Mouse (Mus musculus): ENCODE measurements around the gene Tmem164. TPM values are rescaled to one million over a fixed set of nuclear protein-coding genes. Genes with fewer than 3 reads are reported as not detected.

Tmem164 gene
- polyA plus RNA-seq, 1 experiment from 2014 or later: 21.4 TPM

DNA sequence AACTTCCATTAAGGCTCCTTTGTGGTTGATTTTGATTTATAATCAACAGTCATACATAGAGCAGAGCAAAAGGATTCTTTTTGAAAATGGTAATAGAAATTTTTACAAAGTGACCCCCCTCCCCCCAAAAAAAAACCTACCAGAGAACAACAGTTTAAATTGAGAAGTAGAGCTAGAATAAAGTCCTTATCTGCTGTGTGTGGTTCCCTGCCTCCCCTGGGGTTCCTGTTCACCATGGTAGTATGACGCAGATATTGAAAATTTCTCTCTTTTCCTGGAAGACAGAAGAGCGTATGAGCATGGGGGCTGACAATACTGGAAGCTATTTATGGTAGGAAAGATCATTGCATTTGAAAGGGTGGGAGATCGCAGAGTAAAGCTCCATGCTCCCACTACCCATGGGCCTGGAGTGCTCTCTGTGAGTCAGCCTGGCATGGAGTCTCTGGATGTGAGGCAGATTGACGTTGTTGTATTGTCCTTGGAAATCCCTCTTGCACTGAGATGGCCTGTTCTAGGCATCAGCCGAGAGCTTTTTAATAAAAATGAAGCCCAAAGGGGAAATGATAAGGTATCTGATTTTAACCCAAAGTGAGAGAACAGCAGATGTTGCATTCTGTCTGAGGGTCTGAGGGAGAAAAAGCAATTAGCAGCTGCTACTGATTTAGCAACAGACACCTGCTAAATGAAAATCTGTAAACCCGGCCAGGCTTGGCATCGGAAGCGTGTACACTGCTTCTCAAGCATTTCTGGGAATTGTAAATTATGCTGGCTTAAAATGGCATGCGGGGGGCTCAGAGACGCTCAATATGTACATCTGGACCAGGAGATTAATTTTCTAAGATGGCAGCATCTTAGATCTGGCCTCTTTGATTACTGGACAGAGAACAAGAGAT, 105.2 kb downstream of the Tmem164 start:
- Histone ChIP-seq H3K4me2 (ENCODE audit: low read length) (no peak overlapping the region), H3K9me3 (replicated peaks; ENCODE audit: control insufficient read depth, low read length, poor library complexity, severe bottlenecking) (no peaks in the 10 kb centered on the region), H3K4me3 (ENCODE audit: low read depth, low read length) (no peak overlapping the region), H3K27me3 (ENCODE audit: control insufficient read depth, insufficient read depth, low read depth, low read length) (no peaks in the 10 kb centered on the region), H3K27ac (ENCODE audit: low read length) (peak overlapping the region; percentile 26; the same call in 1 of the 2 replicates), H3K4me1 (ENCODE audit: control insufficient read depth, insufficient read depth, low read length) (no peaks in the 10 kb centered on the region; the same call in 1 of the 2 replicates), H3K36me3 (ENCODE audit: control insufficient read depth, insufficient read depth, low read length) (no peaks in the 10 kb centered on the region), H3K9ac (ENCODE audit: low read depth, low read length) (no peak overlapping the region)
- 61% methylated on average over 10 of the region's 10 CpGs for WGBS
- peak; percentile 45; the same call in 1 of the 2 replicates for ATAC-seq

GRCm38 (mm10) chrX:142792185-142792584, 111.0 kb downstream of the Tmem164 start:
- no peak for ATAC-seq
- Histone ChIP-seq H3K4me2 (ENCODE audit: low read length) (no peak overlapping the region), H3K4me3 (ENCODE audit: low read depth, low read length) (no peak overlapping the region), H3K4me1 (ENCODE audit: control insufficient read depth, insufficient read depth, low read length) (no peaks in the 10 kb centered on the region), H3K9ac (ENCODE audit: low read depth, low read length) (no peak overlapping the region), H3K27me3 (ENCODE audit: control insufficient read depth, insufficient read depth, low read depth, low read length) (no peaks in the 10 kb centered on the region), H3K27ac (ENCODE audit: low read length) (no peak overlapping the region), H3K36me3 (ENCODE audit: control insufficient read depth, insufficient read depth, low read length) (no peaks in the 10 kb centered on the region), H3K9me3 (replicated peaks; ENCODE audit: control insufficient read depth, low read length, poor library complexity, severe bottlenecking) (no peaks in the 10 kb centered on the region)
- WGBS: 93% methylated on average over 2 of the region's 2 CpGs

DNA sequence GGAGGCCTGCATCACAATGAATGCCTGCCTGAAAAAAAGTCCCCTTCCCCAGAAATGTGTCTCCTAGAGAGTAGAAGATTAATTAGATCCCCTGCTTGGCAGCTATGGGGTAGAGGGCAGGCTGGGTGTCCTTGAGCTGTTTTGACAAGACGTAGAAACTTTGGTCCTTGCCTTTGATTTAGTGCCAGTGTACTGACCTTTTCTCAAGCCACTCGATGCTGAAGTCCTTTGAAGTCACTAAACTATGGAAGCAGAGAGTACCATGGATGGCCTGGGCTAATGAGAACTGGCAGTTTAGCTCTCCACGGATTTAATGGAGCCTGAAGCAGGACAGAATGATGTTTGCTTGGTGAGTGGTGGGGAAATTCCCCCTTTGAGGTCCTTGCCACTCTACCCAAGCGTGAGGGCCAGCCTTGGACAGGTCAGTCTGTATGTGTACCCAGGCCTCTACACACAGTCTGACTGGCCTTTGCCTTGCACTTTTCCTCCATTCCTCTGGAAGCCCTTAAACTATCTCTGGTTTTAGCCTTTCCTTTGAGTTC, 112.9 kb downstream of the Tmem164 start:
- ATAC-seq: no peak
- no peaks in the 10 kb centered on the region for H3K4me1 ChIP-seq (ENCODE audit: control insufficient read depth, insufficient read depth, low read length)
- H3K27me3 ChIP-seq (ENCODE audit: control insufficient read depth, insufficient read depth, low read depth, low read length): no peaks in the 10 kb centered on the region
- 62% methylated on average over 4 of the region's 4 CpGs for WGBS
- H3K9me3 ChIP-seq (replicated peaks; ENCODE audit: control insufficient read depth, low read length, poor library complexity, severe bottlenecking): no peaks in the 10 kb centered on the region
- no peak overlapping the region for H3K4me3 ChIP-seq (ENCODE audit: low read depth, low read length)
- no peaks in the 10 kb centered on the region for H3K36me3 ChIP-seq (ENCODE audit: control insufficient read depth, insufficient read depth, low read length)
- no peak overlapping the region for H3K4me2 ChIP-seq (ENCODE audit: low read length)
- H3K27ac ChIP-seq (ENCODE audit: low read length): no peak overlapping the region
- no peak overlapping the region for H3K9ac ChIP-seq (ENCODE audit: low read depth, low read length)

DNA sequence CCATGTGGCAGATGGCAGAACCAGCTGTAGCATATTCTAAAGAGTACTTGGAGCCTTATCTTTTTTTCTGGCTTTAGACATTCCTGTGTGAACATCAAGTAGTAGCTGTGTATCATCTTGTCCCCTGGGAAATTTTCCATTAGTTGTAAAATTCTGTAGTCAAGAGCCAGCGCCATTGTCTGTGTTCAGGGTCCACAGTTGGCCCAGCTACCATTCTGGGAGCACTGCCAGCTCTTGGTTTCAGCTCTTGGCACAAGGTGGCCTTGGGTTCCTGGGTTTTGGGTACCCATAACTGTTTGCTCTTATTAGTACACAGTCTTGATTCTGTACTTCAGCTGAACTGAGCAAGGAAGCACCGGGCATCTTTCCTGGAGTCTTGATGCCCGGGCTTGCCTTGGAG, 123.4 kb downstream of the Tmem164 start:
- H3K27ac ChIP-seq (ENCODE audit: low read length): no peak overlapping the region
- no peaks in the 10 kb centered on the region for H3K4me1 ChIP-seq (ENCODE audit: control insufficient read depth, insufficient read depth, low read length)
- no peak overlapping the region for H3K9ac ChIP-seq (ENCODE audit: low read depth, low read length)
- peaks cover 3% of the 10 kb centered on the region for H3K27me3 ChIP-seq (ENCODE audit: control insufficient read depth, insufficient read depth, low read depth, low read length)
- no peak for ATAC-seq
- WGBS: 87% methylated on average over 3 of the region's 3 CpGs
- no peak overlapping the region for H3K4me2 ChIP-seq (ENCODE audit: low read length)
- H3K36me3 ChIP-seq (ENCODE audit: control insufficient read depth, insufficient read depth, low read length): no peaks in the 10 kb centered on the region
- no peak overlapping the region for H3K4me3 ChIP-seq (ENCODE audit: low read depth, low read length)
- no peaks in the 10 kb centered on the region for H3K9me3 ChIP-seq (replicated peaks; ENCODE audit: control insufficient read depth, low read length, poor library complexity, severe bottlenecking)

DNA sequence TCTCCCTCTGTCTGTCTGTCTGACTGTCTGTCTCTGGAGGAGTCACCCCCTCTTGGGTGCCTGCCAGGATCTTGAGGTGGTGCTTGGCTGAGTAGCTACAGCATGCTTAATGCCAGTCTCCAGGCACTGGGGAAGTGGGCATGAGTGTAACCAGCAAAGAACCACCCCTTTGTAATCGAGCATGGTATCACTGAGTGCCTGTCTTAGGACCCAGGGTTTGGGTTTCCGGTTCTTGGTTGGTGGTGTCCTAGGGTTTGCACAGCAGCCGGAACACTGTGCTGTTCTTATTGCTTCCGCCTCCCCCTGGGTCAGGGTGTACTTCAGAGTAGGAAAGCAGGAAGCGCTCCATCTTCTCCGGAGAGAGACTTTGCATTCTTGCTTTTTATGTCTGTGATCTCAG, 124.9 kb downstream of the Tmem164 start:
- H3K4me2 ChIP-seq (ENCODE audit: low read length): peak overlapping the region; percentile 21; the same call in 1 of the 2 replicates
- H3K9ac ChIP-seq (ENCODE audit: low read depth, low read length): no peak overlapping the region
- H3K4me1 ChIP-seq (ENCODE audit: control insufficient read depth, insufficient read depth, low read length): no peaks in the 10 kb centered on the region
- H3K27me3 ChIP-seq (ENCODE audit: control insufficient read depth, insufficient read depth, low read depth, low read length): peaks cover 3% of the 10 kb centered on the region
- H3K4me3 ChIP-seq (ENCODE audit: low read depth, low read length): no peak overlapping the region
- H3K9me3 ChIP-seq (replicated peaks; ENCODE audit: control insufficient read depth, low read length, poor library complexity, severe bottlenecking): no peaks in the 10 kb centered on the region
- 87% methylated on average over 6 of the region's 6 CpGs for WGBS
- H3K27ac ChIP-seq (ENCODE audit: low read length): no peak overlapping the region
- no peak; the same call in 1 of the 2 replicates for ATAC-seq
- no peaks in the 10 kb centered on the region for H3K36me3 ChIP-seq (ENCODE audit: control insufficient read depth, insufficient read depth, low read length)

GRCm38 (mm10) chrX:142806620-142807061, 125.4 kb downstream of the Tmem164 start:
- peaks cover 3% of the 10 kb centered on the region for H3K27me3 ChIP-seq (ENCODE audit: control insufficient read depth, insufficient read depth, low read depth, low read length)
- 27% methylated on average over 10 of the region's 10 CpGs for WGBS
- peak overlapping the region; percentile 21; the same call in 1 of the 2 replicates for H3K4me2 ChIP-seq (ENCODE audit: low read length)
- no peak; the same call in none of the 2 replicates for ATAC-seq
- H3K4me3 ChIP-seq (ENCODE audit: low read depth, low read length): no peak overlapping the region
- H3K36me3 ChIP-seq (ENCODE audit: control insufficient read depth, insufficient read depth, low read length): no peaks in the 10 kb centered on the region
- H3K9me3 ChIP-seq (replicated peaks; ENCODE audit: control insufficient read depth, low read length, poor library complexity, severe bottlenecking): no peaks in the 10 kb centered on the region
- H3K9ac ChIP-seq (ENCODE audit: low read depth, low read length): no peak overlapping the region
- H3K4me1 ChIP-seq (ENCODE audit: control insufficient read depth, insufficient read depth, low read length): no peaks in the 10 kb centered on the region
- H3K27ac ChIP-seq (ENCODE audit: low read length): no peak overlapping the region

DNA sequence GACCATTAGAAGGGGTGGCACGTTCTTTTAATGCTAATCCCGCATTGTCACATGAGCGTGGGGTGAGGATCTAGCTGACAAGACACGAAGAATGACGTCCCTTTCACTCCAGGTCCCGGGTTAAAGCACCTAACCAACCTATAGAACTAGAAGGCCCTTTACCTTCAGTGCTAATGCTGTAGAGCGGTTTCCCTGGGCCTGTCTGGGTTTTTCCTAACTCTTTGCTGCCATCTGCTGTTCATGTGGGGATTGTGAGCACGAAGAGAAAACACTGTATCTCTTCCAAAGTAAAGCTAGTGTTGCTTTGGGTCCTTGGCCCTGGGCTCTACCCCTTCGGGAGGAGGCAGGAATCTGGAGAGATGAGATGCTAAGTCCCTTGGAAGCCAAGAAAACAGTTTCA, 127.2 kb downstream of the Tmem164 start:
- Histone ChIP-seq H3K9me3 (replicated peaks; ENCODE audit: control insufficient read depth, low read length, poor library complexity, severe bottlenecking) (no peaks in the 10 kb centered on the region), H3K27ac (ENCODE audit: low read length) (no peak overlapping the region), H3K4me2 (ENCODE audit: low read length) (no peak overlapping the region), H3K36me3 (ENCODE audit: control insufficient read depth, insufficient read depth, low read length) (no peaks in the 10 kb centered on the region), H3K9ac (ENCODE audit: low read depth, low read length) (no peak overlapping the region), H3K4me1 (ENCODE audit: control insufficient read depth, insufficient read depth, low read length) (no peaks in the 10 kb centered on the region), H3K4me3 (ENCODE audit: low read depth, low read length) (no peak overlapping the region), H3K27me3 (ENCODE audit: control insufficient read depth, insufficient read depth, low read depth, low read length) (peaks cover 3% of the 10 kb centered on the region)
- ATAC-seq: 0 out of 2 replicates have a peak, but pooled peaks have one; percentile 61
- 38% methylated on average over 9 of the region's 9 CpGs for WGBS

DNA sequence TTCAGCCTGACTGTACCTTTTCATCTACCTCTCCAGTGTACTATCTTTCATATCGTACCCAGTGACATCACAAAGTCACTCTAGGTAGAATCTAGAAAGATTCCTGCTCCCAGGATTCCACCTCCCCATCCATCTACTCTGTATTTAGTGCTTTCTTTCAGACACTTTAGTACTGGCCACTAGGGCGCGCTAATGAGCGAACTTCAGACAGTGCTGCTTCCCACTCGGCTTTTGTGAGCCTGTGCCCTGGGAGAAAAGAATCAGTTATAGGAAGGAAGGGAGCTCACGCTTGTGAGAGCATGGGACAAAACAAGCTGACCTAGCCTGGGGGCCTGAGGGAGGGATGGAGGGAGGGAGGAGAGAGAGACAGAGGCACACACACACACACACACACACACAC, 131.9 kb downstream of the Tmem164 start:
- H3K4me3 ChIP-seq (ENCODE audit: low read depth, low read length): no peak overlapping the region
- H3K36me3 ChIP-seq (ENCODE audit: control insufficient read depth, insufficient read depth, low read length): no peaks in the 10 kb centered on the region
- WGBS: 17% methylated on average over 6 of the region's 6 CpGs
- H3K4me1 ChIP-seq (ENCODE audit: control insufficient read depth, insufficient read depth, low read length): no peaks in the 10 kb centered on the region
- no peak for ATAC-seq
- H3K9me3 ChIP-seq (replicated peaks; ENCODE audit: control insufficient read depth, low read length, poor library complexity, severe bottlenecking): no peaks in the 10 kb centered on the region
- no peak overlapping the region for H3K4me2 ChIP-seq (ENCODE audit: low read length)
- H3K27ac ChIP-seq (ENCODE audit: low read length): no peak overlapping the region
- H3K27me3 ChIP-seq (ENCODE audit: control insufficient read depth, insufficient read depth, low read depth, low read length): no peaks in the 10 kb centered on the region
- no peak overlapping the region for H3K9ac ChIP-seq (ENCODE audit: low read depth, low read length)

Data from midbrain, embryonic 16.5 days (tissue).